Mouse (Mus musculus) embryonic facial prominence, embryonic 10.5 days (tissue): ENCODE results near the gene Ccdc159. TPM values are rescaled to one million over a fixed set of nuclear protein-coding genes. Genes with fewer than 3 reads are reported as not detected.

Experiments used
- DNase-seq: peaks from one replicate; pipeline ENCODE4 v3.0.0-alpha.2; 2017; ENCODE audit warnings: low spot score
- H3K27ac ChIP-seq: fragments of 300-500 bp; sonication (generic); replicated peaks from 2 replicates; pipeline ENCODE4 v1.5.1; 2016; ENCODE audit warnings: mild to moderate bottlenecking
- H3K27me3 ChIP-seq: fragments of 300-500 bp; sonication (generic); replicated peaks from 2 replicates; pipeline ENCODE4 v1.6.1; 2016; ENCODE audit warnings: low read depth, mild to moderate bottlenecking; ENCODE audit not compliant: poor library complexity, severe bottlenecking
- H3K36me3 ChIP-seq: fragments of 300-500 bp; sonication (generic); replicated peaks from 2 replicates; pipeline ENCODE4 v1.6.1; 2016; ENCODE audit warnings: mild to moderate bottlenecking, moderate library complexity
- H3K4me1 ChIP-seq: fragments of 300-500 bp; sonication (generic); 2 replicates; pipeline ENCODE4 v1.6.1; 2016
- H3K4me3 ChIP-seq: fragments of 300-500 bp; sonication (generic); 2 replicates; pipeline ENCODE4 v1.5.1; 2016; ENCODE audit warnings: mild to moderate bottlenecking, moderate library complexity
- H3K9me3 ChIP-seq: fragments of 300-500 bp; sonication (generic); 2 replicates; pipeline ENCODE4 v1.6.1; 2016; ENCODE audit warnings: mild to moderate bottlenecking
- WGBS: fragments of 180-500 bp; shearing (Covaris S2); methylation state at CpG from one replicate; pipeline ENCODE4 v1.1.7; 2016; 5-methylcytosine and 5-hydroxymethylcytosine counted together
- polyA plus RNA-seq: library from polyadenylated mRNA; unstranded; fragments of >200 nt; fragmentation: Nextera tagmentation; extraction: Ambion mirVana; gene quantifications from 2 replicates; pipeline ENCODE4 v1.2.1, GENCODE M21; 2016

Gene Ccdc159
- 3.3 and 3.5 TPM in 2 replicates for polyA plus RNA-seq

GRCm38 (mm10) chr9:21927208-21927753 lies at the start of gene Ccdc159, which contains the start of gene Tmem205:
Ccdc159 (plus strand) TSS chr9:21927471.
Tmem205 (minus strand) TSS chr9:21927556.
- under 1% methylated on average over 28 of the region's 28 CpGs for WGBS
- Histone ChIP-seq H3K27ac (peak within 1 kb of the TSS; percentile 81), H3K27me3 (no peaks in the 10 kb centered on the region), H3K9me3 (no peaks in the 10 kb centered on the region), H3K4me1 (peaks cover 17% of the 10 kb centered on the region), H3K36me3 (peaks cover 17% of the 10 kb centered on the region; the same call in 1 of the 2 replicates), H3K4me3 (peak within 1 kb of the TSS; percentile 63)
- peak; percentile 96 for DNase-seq

GRCm38 (mm10) chr9:21889229-21889628 lies 38.0 kb upstream of the Ccdc159 start:
- no peaks in the 10 kb centered on the region for H3K9me3 ChIP-seq
- H3K4me3 ChIP-seq = no peak overlapping the region
- H3K27ac ChIP-seq = no peak overlapping the region
- no peaks in the 10 kb centered on the region for H3K36me3 ChIP-seq
- H3K4me1 ChIP-seq = no peaks in the 10 kb centered on the region
- 64% methylated on average over 3 of the region's 3 CpGs for WGBS
- H3K27me3 ChIP-seq = no peaks in the 10 kb centered on the region
- no peak for DNase-seq

GRCm38 (mm10) chr9:21901223-21901820 lies 25.9 kb upstream of the Ccdc159 start:
- Histone ChIP-seq H3K4me3 (peak overlapping the region; percentile 59), H3K9me3 (no peaks in the 10 kb centered on the region), H3K36me3 (no peaks in the 10 kb centered on the region), H3K27me3 (peaks cover 16% of the 10 kb centered on the region), H3K4me1 (peaks cover 3% of the 10 kb centered on the region; the same call in 1 of the 2 replicates), H3K27ac (peak overlapping the region; percentile 75)
- WGBS = 15% methylated on average over 10 of the region's 10 CpGs
- DNase-seq = peak; percentile 56

GRCm38 (mm10) chr9:21904031-21904430 lies 23.2 kb upstream of the Ccdc159 start:
- Histone ChIP-seq H3K27me3 (peaks cover 11% of the 10 kb centered on the region), H3K4me3 (no peak overlapping the region), H3K9me3 (no peaks in the 10 kb centered on the region), H3K36me3 (no peaks in the 10 kb centered on the region), H3K4me1 (peaks cover 3% of the 10 kb centered on the region; the same call in 1 of the 2 replicates), H3K27ac (no peak overlapping the region)
- DNase-seq = no peak
- WGBS = 89% methylated on average over 4 of the region's 4 CpGs

GRCm38 (mm10) chr9:21908216-21908615 lies 19.1 kb upstream of the Ccdc159 start:
- Histone ChIP-seq H3K4me1 (no peaks in the 10 kb centered on the region), H3K27me3 (no peaks in the 10 kb centered on the region), H3K4me3 (no peak overlapping the region), H3K36me3 (no peaks in the 10 kb centered on the region), H3K27ac (no peak overlapping the region), H3K9me3 (no peaks in the 10 kb centered on the region)
- DNase-seq = no peak
- 77% methylated on average over 11 of the region's 11 CpGs for WGBS

GRCm38 (mm10) chr9:21909474-21910223 lies 17.6 kb upstream of the Ccdc159 start:
- Histone ChIP-seq H3K4me3 (no peak overlapping the region), H3K9me3 (no peaks in the 10 kb centered on the region), H3K27me3 (peaks cover 6% of the 10 kb centered on the region; the same call in 1 of the 2 replicates), H3K36me3 (no peaks in the 10 kb centered on the region), H3K27ac (no peak overlapping the region), H3K4me1 (no peaks in the 10 kb centered on the region)
- DNase-seq = no peak
- WGBS = 82% methylated on average over 10 of the region's 10 CpGs

GRCm38 (mm10) chr9:21916851-21917492 lies 10.3 kb upstream of the Ccdc159 start:
- Histone ChIP-seq H3K27me3 (peaks cover 40% of the 10 kb centered on the region), H3K36me3 (peaks cover 4% of the 10 kb centered on the region; the same call in 1 of the 2 replicates), H3K27ac (no peak overlapping the region), H3K4me3 (peak overlapping the region; percentile 68), H3K9me3 (no peaks in the 10 kb centered on the region), H3K4me1 (peaks cover 14% of the 10 kb centered on the region)
- DNase-seq = no peak
- 70% methylated on average over 3 of the region's 3 CpGs for WGBS

GRCm38 (mm10) chr9:21917493-21918034 lies 9.7 kb upstream of the Ccdc159 start:
- Histone ChIP-seq H3K36me3 (peaks cover 5% of the 10 kb centered on the region; the same call in 1 of the 2 replicates), H3K4me3 (peak overlapping the region; percentile 68), H3K27me3 (peaks cover 40% of the 10 kb centered on the region), H3K9me3 (no peaks in the 10 kb centered on the region), H3K4me1 (peaks cover 14% of the 10 kb centered on the region), H3K27ac (peak overlapping the region; percentile 66; the same call in 1 of the 2 replicates)
- DNase-seq = no peak
- WGBS = 2% methylated on average over 35 of the region's 35 CpGs

- H3K4me3 ChIP-seq = peak within 1 kb of the TSS; percentile 68
- peak within 1 kb of the TSS; percentile 66; the same call in 1 of the 2 replicates for H3K27ac ChIP-seq
Observed at GRCm38 (mm10) chr9:21918035-21918592, 9.2 kb upstream of the Ccdc159 start, which contains the start of gene Rab3d. Rab3d (minus strand) TSS chr9:21918192.

GRCm38 (mm10) chr9:21918692-21919384 lies 8.4 kb upstream of the Ccdc159 start:
- WGBS = 25% methylated on average over 5 of the region's 5 CpGs

More at GRCm38 (mm10) chr9:21918035-21918592, 9.2 kb upstream of the Ccdc159 start, which contains the start of gene Rab3d:
- no peaks in the 10 kb centered on the region for H3K9me3 ChIP-seq
- under 1% methylated on average over 36 of the region's 36 CpGs for WGBS
- peaks cover 14% of the 10 kb centered on the region for H3K4me1 ChIP-seq
- peaks cover 40% of the 10 kb centered on the region for H3K27me3 ChIP-seq
- peak; percentile 98 for DNase-seq
- H3K36me3 ChIP-seq = peaks cover 5% of the 10 kb centered on the region; the same call in 1 of the 2 replicates

GRCm38 (mm10) chr9:21923036-21923435 lies 4.2 kb upstream of the Ccdc159 start:
- WGBS = 90% methylated on average over 4 of the region's 4 CpGs
- no peak overlapping the region for H3K4me3 ChIP-seq
- H3K27ac ChIP-seq = no peak overlapping the region
- H3K9me3 ChIP-seq = no peaks in the 10 kb centered on the region
- H3K27me3 ChIP-seq = no peaks in the 10 kb centered on the region
- H3K4me1 ChIP-seq = peaks cover 22% of the 10 kb centered on the region
- no peak for DNase-seq
- H3K36me3 ChIP-seq = peaks cover 22% of the 10 kb centered on the region; the same call in 1 of the 2 replicates

More at GRCm38 (mm10) chr9:21918692-21919384, 8.4 kb upstream of the Ccdc159 start:
- Histone ChIP-seq H3K36me3 (peaks cover 6% of the 10 kb centered on the region; the same call in 1 of the 2 replicates), H3K27me3 (peaks cover 40% of the 10 kb centered on the region), H3K27ac (no peak overlapping the region), H3K4me1 (peaks cover 14% of the 10 kb centered on the region), H3K4me3 (peak overlapping the region; percentile 68), H3K9me3 (no peaks in the 10 kb centered on the region)
- DNase-seq = no peak
